Mouse (Mus musculus) central nervous system, embryonic 14 days (tissue): ENCODE data around the gene Uba1. TPM values are rescaled to one million over a fixed set of nuclear protein-coding genes. Genes with fewer than 3 reads are reported as not detected.

ENCODE experiments used
- polyA plus RNA-seq: library from polyadenylated mRNA; depleted of rRNA; stranded (reverse); fragments of >200 nt; gene quantifications from 2 replicates; pipeline ENCODE4 v1.2.3, GENCODE M21; 2012; rRNA removed

Uba1 gene
- 434 and 451 TPM in 2 replicates for polyA plus RNA-seq

GRCm38 (mm10) chrX:20658026-20658652, at the start of gene Uba1:
Uba1 (plus strand) TSS chrX:20658326.

GRCm38 (mm10) chrX:20617176-20617902, 40.8 kb upstream of the Uba1 start, which contains the start of the genes Rbm10 and Ndufb11:
Rbm10 (plus strand) TSS chrX:20617503.
Ndufb11 (minus strand) TSS chrX:20617619.

GRCm38 (mm10) chrX:20687519-20688067, 29.5 kb downstream of the Uba1 start, which contains the start of gene Cdk16:
Cdk16 (plus strand) TSS chrX:20687954.

GRCm38 (mm10) chrX:20703741-20704290, 45.7 kb downstream of the Uba1 start, which contains the start of gene Usp11:
Usp11 (plus strand) TSS chrX:20703906.

Other genes with a start within 250 kb of the Uba1 start
- 8.9 and 9.9 TPM in 2 replicates for gene Jade3, start 232.6 kb upstream of the Uba1 start, polyA plus RNA-seq
- 0.14 and 0.18 TPM in 2 replicates for gene Rgn, start 108.5 kb upstream of the Uba1 start, polyA plus RNA-seq
- gene Rbm10, start 40.8 kb upstream of the Uba1 start, polyA plus RNA-seq = 76.4 and 76.6 TPM in 2 replicates
- 191 and 204 TPM in 2 replicates for gene Ndufb11, start 40.7 kb upstream of the Uba1 start, polyA plus RNA-seq
- gene Cdk16, start 29.6 kb downstream of the Uba1 start, polyA plus RNA-seq = 231 and 241 TPM in 2 replicates
- 106 and 108 TPM in 2 replicates for gene Usp11, start 45.6 kb downstream of the Uba1 start, polyA plus RNA-seq
- gene Araf, start 139.5 kb downstream of the Uba1 start, polyA plus RNA-seq = 233 and 244 TPM in 2 replicates
- 9.7 and 18.0 TPM in 2 replicates for gene Timp1, start 211.8 kb downstream of the Uba1 start, polyA plus RNA-seq